Mouse (Mus musculus) lung, embryonic 14.5 days (tissue): Measurements from ENCODE around the gene Il1r1. TPM values are rescaled to one million over a fixed set of nuclear protein-coding genes. Genes with fewer than 3 reads are reported as not detected.

ENCODE experiments used
- ATAC-seq: fragments of 200-750 bp; cut with Nextera tagmentation; 2 replicates; pipeline ENCODE4 v1.8.0; 2017; ENCODE audit warnings: mild to moderate bottlenecking, moderate TSS enrichment, moderate library complexity; ENCODE audit not compliant: insufficient read depth
- DNase-seq: peaks from one replicate; pipeline ENCODE4 v3.0.0-alpha.2; 2015
- H3K27ac ChIP-seq: fragments of 300-500 bp; sonication (generic); 2 replicates; pipeline ENCODE4 v1.5.1; 2014; ENCODE audit warnings: low read depth, mild to moderate bottlenecking, moderate library complexity
- H3K27me3 ChIP-seq: fragments of 300-500 bp; sonication (generic); 2 replicates; pipeline ENCODE4 v1.6.1; 2014; ENCODE audit warnings: low read length, control low read depth; ENCODE audit not compliant: insufficient read depth
- H3K36me3 ChIP-seq: fragments of 300-500 bp; sonication (generic); 2 replicates; pipeline ENCODE4 v1.6.1; 2014; ENCODE audit warnings: control low read depth; ENCODE audit not compliant: insufficient read depth
- H3K4me1 ChIP-seq: fragments of 300-500 bp; sonication (generic); 2 replicates; pipeline ENCODE4 v1.6.1; 2014; ENCODE audit warnings: antibody characterized with exemption, control low read depth; ENCODE audit not compliant: insufficient read depth
- H3K4me2 ChIP-seq: fragments of 300-500 bp; sonication (generic); 2 replicates; pipeline ENCODE4 v1.6.1; 2014; ENCODE audit warnings: mild to moderate bottlenecking
- H3K4me3 ChIP-seq: fragments of 300-500 bp; sonication (generic); 2 replicates; pipeline ENCODE4 v1.5.1; 2014; ENCODE audit warnings: low read depth, low read length
- H3K9ac ChIP-seq: fragments of 300-500 bp; sonication (generic); 2 replicates; pipeline ENCODE4 v1.6.1; 2014
- H3K9me3 ChIP-seq: fragments of 300-500 bp; sonication (generic); 2 replicates; pipeline ENCODE4 v1.6.1; 2016; ENCODE audit warnings: low read depth, low read length, control low read depth
- CTCF ChIP-seq: IDR thresholded peaks from 2 replicates; pipeline ENCODE4 v1.5.1; 2016; ENCODE audit warnings: antibody characterized with exemption, low read depth
- WGBS: fragments of 180-500 bp; shearing (Covaris S2); extraction: QIAGEN DNeasy Blood & Tissue Kit; methylation state at CpG from one replicate; pipeline ENCODE4 v1.1.7; 2014; 5-methylcytosine and 5-hydroxymethylcytosine counted together
- polyA plus RNA-seq: library from polyadenylated mRNA; unstranded; fragments of >200 nt; fragmentation: Nextera tagmentation; extraction: Ambion mirVana; gene quantifications from 2 replicates; pipeline ENCODE4 v1.2.1, GENCODE M21; 2014

Gene Il1r1
- polyA plus RNA-seq, 1 experiment from 2014 or later: 9.5 TPM

- Histone ChIP-seq H3K36me3 (no peaks in the 10 kb centered on the region), H3K9me3 (no peaks in the 10 kb centered on the region), H3K9ac (no peak overlapping the region), H3K4me1 (peaks cover 15% of the 10 kb centered on the region; the same call in 1 of the 2 replicates), H3K27me3 (no peaks in the 10 kb centered on the region), H3K4me3 (no peak overlapping the region), H3K27ac (no peak overlapping the region), H3K4me2 (0 out of 2 replicates have a peak overlapping the region, but pooled peaks have one; percentile 25)
- ATAC-seq (no peak), DNase-seq (no peak)
- TF ChIP-seq CTCF: no peak
- WGBS: 88% methylated on average over 6 of the region's 6 CpGs
Observed at GRCm38 (mm10) chr1:40267846-40268245, 43.0 kb downstream of the Il1r1 start.

- H3K27me3 ChIP-seq: no peaks in the 10 kb centered on the region
- no peaks in the 10 kb centered on the region for H3K36me3 ChIP-seq
- H3K4me2 ChIP-seq: no peak overlapping the region
- H3K9me3 ChIP-seq: no peaks in the 10 kb centered on the region
- TF ChIP-seq CTCF: no peak
- no peak for ATAC-seq
- no peak for DNase-seq
- no peak overlapping the region for H3K27ac ChIP-seq
- H3K4me1 ChIP-seq: peaks cover 15% of the 10 kb centered on the region; the same call in 1 of the 2 replicates
- 60% methylated on average over 6 of the region's 6 CpGs for WGBS
- no peak overlapping the region for H3K9ac ChIP-seq
- no peak overlapping the region for H3K4me3 ChIP-seq
Observed at GRCm38 (mm10) chr1:40268536-40268935, 43.7 kb downstream of the Il1r1 start.

DNA sequence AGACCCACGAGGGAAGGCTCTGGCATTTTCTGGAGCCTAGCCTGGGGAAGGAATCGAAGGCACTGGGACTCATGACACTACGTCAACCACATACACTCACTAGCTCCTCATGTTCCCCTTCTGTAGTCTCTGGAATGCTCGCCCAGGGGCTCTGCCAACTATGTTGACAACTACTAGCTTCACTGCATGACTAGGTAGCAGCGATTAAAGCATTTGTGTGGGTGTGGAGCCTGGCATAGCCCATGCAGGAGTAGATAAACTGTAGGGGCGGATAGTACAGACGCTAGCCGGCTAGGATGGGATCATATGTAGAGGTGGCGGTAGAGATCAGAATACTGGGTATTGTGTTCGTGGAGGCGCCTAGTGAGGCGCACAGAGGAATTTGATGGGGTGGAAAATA is 45.5 kb downstream of the Il1r1 start:
- WGBS: 89% methylated on average over 12 of the region's 12 CpGs
- Histone ChIP-seq H3K4me3 (no peak overlapping the region), H3K4me2 (no peak overlapping the region), H3K9me3 (no peaks in the 10 kb centered on the region), H3K9ac (no peak overlapping the region), H3K27me3 (no peaks in the 10 kb centered on the region), H3K27ac (no peak overlapping the region), H3K36me3 (no peaks in the 10 kb centered on the region), H3K4me1 (peaks cover 15% of the 10 kb centered on the region; the same call in 1 of the 2 replicates)
- no peak for TF ChIP-seq CTCF
- no peak for DNase-seq
- ATAC-seq: no peak

- 78% methylated on average over 4 of the region's 4 CpGs for WGBS
- no peak overlapping the region for H3K27ac ChIP-seq
- no peaks in the 10 kb centered on the region for H3K36me3 ChIP-seq
- no peaks in the 10 kb centered on the region for H3K27me3 ChIP-seq
- no peak overlapping the region for H3K4me2 ChIP-seq
- no peak for DNase-seq
- H3K4me3 ChIP-seq: no peak overlapping the region
- H3K4me1 ChIP-seq: peaks cover 12% of the 10 kb centered on the region; the same call in 1 of the 2 replicates
- H3K9ac ChIP-seq: no peak overlapping the region
- no peak for ATAC-seq
- H3K9me3 ChIP-seq: no peaks in the 10 kb centered on the region
- no peak for TF ChIP-seq CTCF
Observed at GRCm38 (mm10) chr1:40271052-40271451, 46.2 kb downstream of the Il1r1 start.

- H3K27me3 ChIP-seq: no peaks in the 10 kb centered on the region
- no peak for TF ChIP-seq CTCF
- H3K27ac ChIP-seq: no peak overlapping the region
- H3K4me3 ChIP-seq: no peak overlapping the region
- H3K36me3 ChIP-seq: no peaks in the 10 kb centered on the region
- H3K4me1 ChIP-seq: 0 out of 2 replicates have a peak, but pooled peaks cover 8% of the 10 kb centered on the region
- H3K9ac ChIP-seq: no peak overlapping the region
- 81% methylated on average over 10 of the region's 10 CpGs for WGBS
- H3K9me3 ChIP-seq: no peaks in the 10 kb centered on the region
- H3K4me2 ChIP-seq: no peak overlapping the region
- DNase-seq (no peak), ATAC-seq (no peak)
Observed at GRCm38 (mm10) chr1:40271486-40272055, 46.7 kb downstream of the Il1r1 start.

- H3K36me3 ChIP-seq: no peaks in the 10 kb centered on the region
- H3K27me3 ChIP-seq: no peaks in the 10 kb centered on the region
- H3K27ac ChIP-seq: no peak overlapping the region
- DNase-seq (no peak), ATAC-seq (no peak)
- no peak overlapping the region for H3K4me3 ChIP-seq
- H3K4me2 ChIP-seq: no peak overlapping the region
- 79% methylated on average over 3 of the region's 3 CpGs for WGBS
- H3K9me3 ChIP-seq: no peaks in the 10 kb centered on the region
- TF ChIP-seq CTCF: no peak
- no peak overlapping the region for H3K9ac ChIP-seq
- 0 out of 2 replicates have a peak, but pooled peaks cover 8% of the 10 kb centered on the region for H3K4me1 ChIP-seq
Observed at GRCm38 (mm10) chr1:40272204-40272603, 47.3 kb downstream of the Il1r1 start.

- no peaks in the 10 kb centered on the region for H3K27me3 ChIP-seq
- no peaks in the 10 kb centered on the region for H3K36me3 ChIP-seq
- DNase-seq: no peak
- H3K9ac ChIP-seq: no peak overlapping the region
- WGBS: 84% methylated on average over 1 of the region's 1 CpGs
- H3K9me3 ChIP-seq: no peaks in the 10 kb centered on the region
- no peak for TF ChIP-seq CTCF
- H3K27ac ChIP-seq: no peak overlapping the region
- no peak for ATAC-seq
- no peak overlapping the region for H3K4me2 ChIP-seq
- H3K4me1 ChIP-seq: no peaks in the 10 kb centered on the region
- no peak overlapping the region for H3K4me3 ChIP-seq
Observed at GRCm38 (mm10) chr1:40273491-40273890, 48.6 kb downstream of the Il1r1 start.
